Mouse (Mus musculus) c-Kit-negative CD71-positive TER-119-positive erythroid progenitor cells, embryonic 14.5 days (primary cell): ENCODE measurements around the gene Prpf40b.

Experiments
- DNase-seq: peaks from one replicate; pipeline ENCODE4 v3.0.0-alpha.2; 2013; ENCODE audit warnings: low read depth, low spot score

Gene Prpf40b

GRCm38 (mm10) chr15:99290586-99290985 lies 4.3 kb upstream of the Prpf40b start:
- DNase-seq = no peak

GRCm38 (mm10) chr15:99294287-99294686 lies 600 bp upstream of the Prpf40b start:
- no peak for DNase-seq

- no peak for DNase-seq
Observed at GRCm38 (mm10) chr15:99295484-99295981, 646 bp downstream of the Prpf40b start, which contains the start of gene Fam186b. TSS of gene Fam186b (minus strand) at chr15:99295888.

GRCm38 (mm10) chr15:99296213-99296612 lies 1.3 kb downstream of the Prpf40b start:
- no peak for DNase-seq

- DNase-seq = no peak
Observed at GRCm38 (mm10) chr15:99307476-99307875, 12.6 kb downstream of the Prpf40b start.

- no peak for DNase-seq
Observed at GRCm38 (mm10) chr15:99309549-99309948, 14.7 kb downstream of the Prpf40b start.

- DNase-seq = no peak
Observed at GRCm38 (mm10) chr15:99310617-99311016, 15.7 kb downstream of the Prpf40b start.

GRCm38 (mm10) chr15:99314891-99315290 lies 20.0 kb downstream of the Prpf40b start:
- DNase-seq = no peak

- DNase-seq = no peak
Observed at GRCm38 (mm10) chr15:99316314-99317266, 21.7 kb downstream of the Prpf40b start.

GRCm38 (mm10) chr15:99317267-99317651 lies 22.4 kb downstream of the Prpf40b start:
- DNase-seq = no peak

- DNase-seq = no peak
Observed at GRCm38 (mm10) chr15:99318071-99318470, 23.2 kb downstream of the Prpf40b start.

GRCm38 (mm10) chr15:99318861-99319410 lies 24.0 kb downstream of the Prpf40b start:
- DNase-seq = no peak

GRCm38 (mm10) chr15:99319411-99319871 lies 24.6 kb downstream of the Prpf40b start:
- DNase-seq = no peak

GRCm38 (mm10) chr15:99320168-99320674 lies 25.3 kb downstream of the Prpf40b start:
- DNase-seq = no peak

GRCm38 (mm10) chr15:99320978-99321377 lies 26.1 kb downstream of the Prpf40b start:
- DNase-seq = no peak

- no peak for DNase-seq
Observed at GRCm38 (mm10) chr15:99324151-99324550, 29.3 kb downstream of the Prpf40b start.

- DNase-seq = no peak
Observed at GRCm38 (mm10) chr15:99325598-99325997, 30.7 kb downstream of the Prpf40b start.

GRCm38 (mm10) chr15:99326407-99326806 lies 31.5 kb downstream of the Prpf40b start:
- no peak for DNase-seq

- peak; percentile 21 for DNase-seq
Observed at GRCm38 (mm10) chr15:99326959-99327358, 32.1 kb downstream of the Prpf40b start.

- no peak for DNase-seq
Observed at GRCm38 (mm10) chr15:99328011-99328410, 33.1 kb downstream of the Prpf40b start.

- DNase-seq = no peak
Observed at GRCm38 (mm10) chr15:99330324-99330723, 35.4 kb downstream of the Prpf40b start.

- no peak for DNase-seq
Observed at GRCm38 (mm10) chr15:99331341-99331740, 36.5 kb downstream of the Prpf40b start.
